Mouse (Mus musculus): ENCODE data around the gene Ski. TPM values are rescaled to one million over a fixed set of nuclear protein-coding genes. Genes with fewer than 3 reads are reported as not detected.

Gene Ski
- total and polyA plus RNA-seq, 2 experiments from 2014 or later = 9.3 to 53.2 TPM

- no peak overlapping the region for H3K9ac ChIP-seq (replicated peaks; ENCODE audit: low read depth, low read length)
- H3K27ac ChIP-seq (ENCODE audit: low read depth) = no peak overlapping the region
- no peak for TF ChIP-seq EP300 (IDR thresholded peaks at IDR 0.05; ENCODE audit: low read depth)
- no peak for TF ChIP-seq CTCF (IDR thresholded peaks at IDR 0.05; ENCODE audit: low read depth)
- no peaks in the 10 kb centered on the region for H3K4me1 ChIP-seq (ENCODE audit: control insufficient read depth, insufficient read depth)
- no peak for ATAC-seq (ENCODE audit: insufficient read depth, low read depth)
- H3K36me3 ChIP-seq (replicated peaks; ENCODE audit: control insufficient read depth, insufficient read depth, low read length) = no peaks in the 10 kb centered on the region
- DNase-seq (ENCODE audit: low spot score) = no peak
- H3K27me3 ChIP-seq (ENCODE audit: control insufficient read depth, insufficient read depth, low read length) = no peaks in the 10 kb centered on the region
- WGBS = 73% methylated on average over 4 of the region's 4 CpGs
- H3K9me3 ChIP-seq (replicated peaks; ENCODE audit: control insufficient read depth, low read length) = no peaks in the 10 kb centered on the region
- H3K4me2 ChIP-seq (ENCODE audit: low read depth, low read length) = no peak overlapping the region
- no peak overlapping the region for H3K4me3 ChIP-seq (ENCODE audit: low read depth, low read length)
Measured at GRCm38 (mm10) chr4:155107886-155108285, 114.5 kb downstream of the Ski start.

Other genes with a start within 250 kb of the Ski start
- gene Plch2, start 165.8 kb downstream of the Ski start, total RNA-seq (2014; rRNA removed; ENCODE audit: low replicate concordance) = 0.15 TPM in 1 of 2 replicates, not detected in the other
- 0.05 and 0.30 TPM in 2 replicates for gene Plch2, start 165.8 kb downstream of the Ski start, polyA plus RNA-seq (2015; fragmentation: Nextera tagmentation; extraction: Ambion mirVana)
- gene Pex10, start 155.6 kb downstream of the Ski start, total RNA-seq (2014; rRNA removed; ENCODE audit: low replicate concordance) = 16.5 and 16.6 TPM in 2 replicates
- gene Pex10, start 155.6 kb downstream of the Ski start, polyA plus RNA-seq (2015; fragmentation: Nextera tagmentation; extraction: Ambion mirVana) = 17.3 and 18.4 TPM in 2 replicates
- 96.1 and 126 TPM in 2 replicates for gene Rer1, start 136.2 kb downstream of the Ski start, total RNA-seq (2014; rRNA removed; ENCODE audit: low replicate concordance)
- 116 and 123 TPM in 2 replicates for gene Rer1, start 136.2 kb downstream of the Ski start, polyA plus RNA-seq (2015; fragmentation: Nextera tagmentation; extraction: Ambion mirVana)
- 5.7 TPM in 1 of 2 replicates, not detected in the other for gene Morn1, start 136.0 kb downstream of the Ski start, total RNA-seq (2014; rRNA removed; ENCODE audit: low replicate concordance)
- 1.8 and 2.4 TPM in 2 replicates for gene Morn1, start 136.0 kb downstream of the Ski start, polyA plus RNA-seq (2015; fragmentation: Nextera tagmentation; extraction: Ambion mirVana)
- 45.8 and 69.2 TPM in 2 replicates for gene Faap20, start 27.2 kb upstream of the Ski start, total RNA-seq (2014; rRNA removed; ENCODE audit: low replicate concordance)
- 48.1 and 51.0 TPM in 2 replicates for gene Faap20, start 27.2 kb upstream of the Ski start, polyA plus RNA-seq (2015; fragmentation: Nextera tagmentation; extraction: Ambion mirVana)
- gene Prkcz, start 138.8 kb upstream of the Ski start, total RNA-seq (2014; rRNA removed; ENCODE audit: low replicate concordance) = 4.6 and 4.8 TPM in 2 replicates
- gene Prkcz, start 138.8 kb upstream of the Ski start, polyA plus RNA-seq (2015; fragmentation: Nextera tagmentation; extraction: Ambion mirVana) = 2.7 and 3.6 TPM in 2 replicates
- gene Gabrd, start 175.5 kb upstream of the Ski start, total RNA-seq (2014; rRNA removed; ENCODE audit: low replicate concordance) = 0.15 TPM in 1 of 2 replicates, not detected in the other
- not detected in 2 replicates for gene Gabrd, start 175.5 kb upstream of the Ski start, polyA plus RNA-seq (2015; fragmentation: Nextera tagmentation; extraction: Ambion mirVana)
- 1.1 TPM in 2 replicates for gene Cfap74, start 186.6 kb upstream of the Ski start, total RNA-seq (2014; rRNA removed; ENCODE audit: low replicate concordance)
- 0.29 and 0.36 TPM in 2 replicates for gene Cfap74, start 186.6 kb upstream of the Ski start, polyA plus RNA-seq (2015; fragmentation: Nextera tagmentation; extraction: Ambion mirVana)
- gene Tmem52, start 246.5 kb upstream of the Ski start, total RNA-seq (2014; rRNA removed; ENCODE audit: low replicate concordance) = not detected in 2 replicates
- 0.12 TPM in 1 of 2 replicates, not detected in the other for gene Tmem52, start 246.5 kb upstream of the Ski start, polyA plus RNA-seq (2015; fragmentation: Nextera tagmentation; extraction: Ambion mirVana)